Mouse (Mus musculus) ES-E14 (cell line): Measurements from ENCODE around the gene Kcnt1.

Experiments
- CHD2 ChIP-seq: IDR thresholded peaks from 2 replicates; pipeline ENCODE4 v1.6.1; 2014; ENCODE audit warnings: mild to moderate bottlenecking, low read depth, low read length, inconsistent platforms
- ZC3H11A ChIP-seq: IDR thresholded peaks from 2 replicates; pipeline ENCODE4 v1.6.1; 2012; ENCODE audit warnings: low read depth, mild to moderate bottlenecking, inconsistent platforms, low read length, borderline replicate concordance

GRCm38 (mm10) chr2:25852626-25853025 is 10.9 kb upstream of the Kcnt1 start:
- TF ChIP-seq CHD2 (no peak), ZC3H11A (no peak)
